Mouse (Mus musculus) ES-Bruce4 (cell line): ENCODE data around the gene Tmbim1. TPM values are rescaled to one million over a fixed set of nuclear protein-coding genes. Genes with fewer than 3 reads are reported as not detected.

Experiments
- H3K27ac ChIP-seq: 2 replicates; pipeline ENCODE4 v1.5.1; 2012; ENCODE audit warnings: low read length, inconsistent platforms; ENCODE audit not compliant: insufficient read depth
- H3K27me3 ChIP-seq: 2 replicates; pipeline ENCODE4 v1.6.1; 2012; ENCODE audit warnings: mild to moderate bottlenecking, low read length, inconsistent platforms; ENCODE audit not compliant: control insufficient read depth, poor library complexity, insufficient read depth, severe bottlenecking
- H3K36me3 ChIP-seq: 2 replicates; pipeline ENCODE4 v1.6.1; 2012; ENCODE audit warnings: inconsistent platforms, mild to moderate bottlenecking, low read length, moderate library complexity; ENCODE audit not compliant: control insufficient read depth, poor library complexity, insufficient read depth, severe bottlenecking
- H3K4me1 ChIP-seq: one replicate; pipeline ENCODE4 v1.8.1; 2011; ENCODE audit warnings: low read length; ENCODE audit not compliant: control insufficient read depth, insufficient read depth
- H3K4me3 ChIP-seq: 2 replicates; pipeline ENCODE4 v1.5.1; 2011; ENCODE audit warnings: low read depth, mild to moderate bottlenecking, low read length
- H3K9ac ChIP-seq: 2 replicates; pipeline ENCODE4 v1.6.1; 2012; ENCODE audit warnings: low read depth, mild to moderate bottlenecking, inconsistent platforms; ENCODE audit not compliant: poor library complexity, severe bottlenecking
- H3K9me3 ChIP-seq: replicated peaks from 2 replicates; pipeline ENCODE4 v1.6.1; 2012; ENCODE audit warnings: mild to moderate bottlenecking, low read length, inconsistent platforms; ENCODE audit not compliant: control insufficient read depth, poor library complexity, insufficient read depth, severe bottlenecking
- CTCF ChIP-seq: IDR thresholded peaks from one replicate; pipeline ENCODE4 v1.8.1; 2011; ENCODE audit warnings: low read depth, low read length
- EP300 ChIP-seq: IDR thresholded peaks from 2 replicates; pipeline ENCODE4 v1.6.1; 2011; ENCODE audit warnings: low read depth, low read length; ENCODE audit not compliant: insufficient read depth
- POLR2A ChIP-seq: IDR thresholded peaks from one replicate; pipeline ENCODE4 v1.8.1; 2011; ENCODE audit warnings: low read length; ENCODE audit not compliant: insufficient read depth
- polyA plus RNA-seq: library from polyadenylated mRNA; stranded (reverse); fragments of >200 nt; gene quantifications from 2 replicates; pipeline ENCODE4 v1.2.4, GENCODE M21; 2011; ENCODE audit warnings: low read depth; ENCODE audit not compliant: missing spikeins, insufficient read depth, insufficient read length

Gene Tmbim1
- polyA plus RNA-seq, 1 experiment = 58.8 TPM

DNA sequence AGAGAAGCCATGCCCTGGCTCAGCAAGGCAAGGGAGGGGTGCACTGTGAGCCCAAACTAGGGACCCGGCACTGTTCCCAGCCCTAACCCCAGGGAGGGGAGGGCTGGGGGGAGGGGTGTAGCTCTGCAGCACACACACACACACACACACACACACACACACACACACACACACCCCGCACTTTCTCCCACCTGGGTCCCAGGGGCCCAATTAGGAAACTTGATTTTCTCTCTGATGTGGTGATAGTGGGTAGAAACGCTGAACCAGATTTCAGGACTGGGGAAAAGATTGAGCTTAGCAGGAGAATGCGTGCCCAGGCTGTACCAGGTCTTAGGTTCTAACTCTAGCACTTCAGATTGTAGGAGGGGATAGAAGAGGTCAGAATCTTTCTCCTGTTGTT is 33.2 kb upstream of the Tmbim1 start:
- H3K9ac ChIP-seq = no peak overlapping the region
- no peaks in the 10 kb centered on the region for H3K36me3 ChIP-seq
- H3K27me3 ChIP-seq = no peaks in the 10 kb centered on the region
- no peak overlapping the region for H3K4me3 ChIP-seq
- H3K27ac ChIP-seq = no peak overlapping the region
- TF ChIP-seq CTCF (no peak), POLR2A (no peak), EP300 (no peak)
- peaks cover 15% of the 10 kb centered on the region for H3K4me1 ChIP-seq
- no peaks in the 10 kb centered on the region for H3K9me3 ChIP-seq

DNA sequence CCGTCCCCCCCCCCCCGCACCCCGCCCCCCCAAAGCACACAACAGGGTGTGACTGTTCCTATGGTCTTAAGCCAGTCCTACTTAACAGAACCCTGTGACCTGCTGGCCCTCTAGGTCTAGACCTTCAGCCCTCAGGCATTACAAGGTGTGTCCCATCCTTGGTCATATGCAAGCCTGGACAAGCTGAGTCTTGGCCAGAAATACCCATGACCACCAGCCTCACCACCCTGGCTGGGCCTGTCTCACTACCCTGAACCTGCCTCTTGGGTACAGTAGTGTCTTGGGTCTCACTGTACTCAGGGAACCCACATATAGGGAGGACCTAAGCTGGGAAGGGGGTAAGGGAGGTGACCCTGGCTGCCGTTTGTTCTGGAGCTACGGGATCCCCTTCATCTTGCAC is 32.6 kb upstream of the Tmbim1 start:
- Histone ChIP-seq H3K4me3 (no peak overlapping the region), H3K9ac (no peak overlapping the region), H3K9me3 (no peaks in the 10 kb centered on the region), H3K36me3 (no peaks in the 10 kb centered on the region), H3K27ac (0 out of 2 replicates have a peak overlapping the region, but pooled peaks have one; percentile 3), H3K27me3 (no peaks in the 10 kb centered on the region), H3K4me1 (peaks cover 14% of the 10 kb centered on the region)
- no peak for TF ChIP-seq CTCF
- no peak for TF ChIP-seq POLR2A
- TF ChIP-seq EP300 = no peak

DNA sequence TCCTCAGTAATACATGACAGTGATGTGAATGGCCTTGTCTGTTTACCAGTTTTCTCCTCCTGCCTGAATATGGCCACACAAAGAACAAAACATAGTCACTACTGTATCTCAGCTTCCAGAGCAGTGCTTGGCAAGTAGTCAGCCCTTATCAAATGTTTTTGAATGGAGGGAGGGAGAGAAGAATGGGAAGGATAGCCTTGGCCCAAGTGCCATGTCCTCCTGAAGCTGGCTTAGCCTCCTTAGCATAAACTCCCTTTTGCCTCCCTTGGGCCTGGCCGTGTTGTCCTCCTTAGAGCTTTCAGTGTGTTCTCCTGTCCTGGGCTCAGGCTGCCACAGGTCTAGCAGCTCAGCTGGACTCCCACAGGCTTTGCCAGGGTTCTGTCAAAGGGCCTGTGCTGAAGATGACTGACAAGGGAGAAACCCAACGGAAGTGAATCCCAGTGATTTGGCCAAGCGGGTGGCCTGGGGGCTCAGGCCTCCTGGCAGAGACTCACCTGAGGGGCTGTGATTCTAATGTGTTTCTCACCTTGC is 31.9 kb upstream of the Tmbim1 start:
- no peaks in the 10 kb centered on the region for H3K36me3 ChIP-seq
- peaks cover 14% of the 10 kb centered on the region for H3K4me1 ChIP-seq
- TF ChIP-seq CTCF (no peak), POLR2A (no peak)
- H3K9me3 ChIP-seq = no peaks in the 10 kb centered on the region
- H3K9ac ChIP-seq = no peak overlapping the region
- H3K27me3 ChIP-seq = no peaks in the 10 kb centered on the region
- H3K27ac ChIP-seq = peak overlapping the region; percentile 23; the same call in 1 of the 2 replicates
- H3K4me3 ChIP-seq = no peak overlapping the region

DNA sequence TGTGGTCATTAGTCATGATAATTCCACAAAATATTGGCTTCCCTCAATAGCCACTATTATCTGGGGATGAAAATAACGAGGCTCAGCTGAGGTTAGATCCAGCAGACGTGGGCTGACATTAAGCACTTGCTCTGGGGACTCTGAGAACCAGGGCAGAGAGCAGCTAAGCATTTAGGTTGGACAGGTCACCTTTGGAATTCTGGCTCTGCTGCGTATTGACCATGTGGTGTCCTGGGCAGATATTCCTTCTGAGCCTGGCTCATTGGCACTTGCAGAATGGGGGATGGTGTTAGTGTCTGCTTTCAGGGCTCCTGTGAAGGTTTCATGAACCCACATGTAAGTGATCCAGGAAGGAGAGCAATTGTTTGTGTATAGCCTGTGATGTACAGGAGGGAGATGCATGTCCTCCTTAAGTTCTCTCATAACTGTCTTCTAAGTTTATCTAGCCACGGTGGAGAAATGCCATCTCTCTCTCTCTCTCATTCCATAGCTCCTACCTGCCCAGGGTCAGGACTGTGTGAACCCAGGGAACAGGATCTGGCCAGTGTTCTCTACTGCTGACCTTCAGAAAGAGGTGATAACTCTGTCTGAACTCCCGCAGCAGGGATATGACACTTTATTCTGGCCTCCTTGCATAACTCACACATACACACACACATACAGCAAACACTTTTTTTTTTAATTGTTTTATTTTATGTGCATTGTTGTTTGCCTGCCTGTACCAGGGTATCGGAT is 30.2 kb upstream of the Tmbim1 start:
- Histone ChIP-seq H3K4me3 (no peak overlapping the region), H3K36me3 (no peaks in the 10 kb centered on the region), H3K27me3 (no peaks in the 10 kb centered on the region), H3K27ac (no peak overlapping the region), H3K4me1 (peaks cover 14% of the 10 kb centered on the region), H3K9ac (no peak overlapping the region), H3K9me3 (no peaks in the 10 kb centered on the region)
- no peak for TF ChIP-seq CTCF
- TF ChIP-seq POLR2A = no peak

DNA sequence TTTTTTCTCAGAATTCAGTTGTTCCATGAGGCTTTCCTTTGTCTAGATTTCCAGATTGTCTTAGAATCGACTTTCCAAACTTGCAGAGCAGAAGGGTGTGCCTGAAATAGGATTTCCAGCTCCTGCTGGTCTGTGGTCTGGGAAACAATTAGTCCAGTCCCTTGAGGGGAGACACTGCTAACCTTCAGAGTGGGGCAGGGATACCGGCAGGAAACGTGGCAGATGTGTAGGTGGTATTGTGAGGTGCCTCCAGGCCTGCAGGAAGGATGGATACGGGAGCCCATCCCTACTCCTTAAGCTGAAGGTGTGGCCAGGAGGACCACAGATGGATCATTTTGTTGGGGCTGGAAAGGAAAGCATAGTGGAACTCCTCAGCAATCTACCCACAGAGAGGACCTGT is 29.6 kb upstream of the Tmbim1 start:
- no peak overlapping the region for H3K4me3 ChIP-seq
- no peak overlapping the region for H3K27ac ChIP-seq
- H3K4me1 ChIP-seq = peaks cover 14% of the 10 kb centered on the region
- no peak overlapping the region for H3K9ac ChIP-seq
- TF ChIP-seq CTCF = no peak
- TF ChIP-seq EP300 = peak; percentile 82; the same call in 1 of the 2 replicates
- TF ChIP-seq POLR2A = no peak
- H3K27me3 ChIP-seq = no peaks in the 10 kb centered on the region
- H3K36me3 ChIP-seq = no peaks in the 10 kb centered on the region
- no peaks in the 10 kb centered on the region for H3K9me3 ChIP-seq

DNA sequence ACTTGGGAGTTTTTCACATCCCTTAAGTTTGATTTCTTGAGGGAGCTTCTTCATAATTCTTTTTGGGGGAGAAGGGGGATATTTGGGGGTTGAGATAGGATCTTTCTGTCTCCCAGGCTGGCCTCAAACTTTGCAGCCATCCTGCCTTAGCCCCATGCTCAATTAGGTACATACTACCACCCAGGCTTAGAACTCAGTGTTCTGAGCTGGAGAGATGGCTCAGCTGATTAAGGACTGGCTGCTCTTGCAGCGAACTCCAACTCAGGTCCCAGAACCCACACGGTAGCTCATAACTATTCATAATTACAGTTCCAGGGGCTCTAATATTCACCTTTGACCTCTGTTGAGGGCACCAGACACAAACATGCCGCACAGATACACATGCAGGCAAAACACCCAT is 29.2 kb upstream of the Tmbim1 start:
- Histone ChIP-seq H3K9ac (no peak overlapping the region), H3K4me3 (no peak overlapping the region), H3K4me1 (peaks cover 14% of the 10 kb centered on the region), H3K36me3 (no peaks in the 10 kb centered on the region), H3K27me3 (no peaks in the 10 kb centered on the region), H3K9me3 (no peaks in the 10 kb centered on the region), H3K27ac (no peak overlapping the region)
- TF ChIP-seq CTCF (no peak), POLR2A (no peak)
